Mouse (Mus musculus): Measurements from ENCODE around the gene Tent4b.
"Not testable (repeated sequence)": the region's sequence is repeated elsewhere in the genome, so short reads cannot be mapped to it uniquely, and the experiment has no call there.

Tent4b gene

GRCm38 (mm10) chr8:88198945-88199571, at the start of gene Tent4b:
Gene Tent4b (plus strand): TSS chr8:88199213.
- DNase-seq (ENCODE audit: low read depth, low spot score) = peak; percentile 95

DNA sequence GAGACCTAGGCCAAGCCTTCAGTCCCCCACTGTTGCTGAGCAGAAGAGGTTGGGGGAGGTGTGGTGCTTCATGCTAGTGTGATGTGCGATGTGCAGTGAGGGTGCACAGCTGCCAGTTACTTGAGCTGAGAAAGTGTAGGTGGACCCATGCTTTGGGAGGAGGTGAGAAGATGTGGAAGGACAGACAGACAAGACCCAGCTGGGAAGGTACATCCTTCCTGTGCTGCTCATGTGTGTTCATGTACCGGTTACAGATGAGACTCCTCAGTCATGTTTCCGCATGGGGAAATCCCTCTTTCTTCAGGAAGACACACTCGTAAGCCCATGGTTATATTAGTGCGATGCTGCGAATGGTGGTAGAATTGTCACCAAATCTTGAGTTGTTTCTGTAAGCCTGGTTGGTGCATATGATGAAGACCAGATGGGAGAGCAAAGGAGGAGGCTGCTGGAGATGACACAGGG, 48.1 kb upstream of the Tent4b start:
- DNase-seq (ENCODE audit: low read depth, low spot score) = peak; percentile 9

DNA sequence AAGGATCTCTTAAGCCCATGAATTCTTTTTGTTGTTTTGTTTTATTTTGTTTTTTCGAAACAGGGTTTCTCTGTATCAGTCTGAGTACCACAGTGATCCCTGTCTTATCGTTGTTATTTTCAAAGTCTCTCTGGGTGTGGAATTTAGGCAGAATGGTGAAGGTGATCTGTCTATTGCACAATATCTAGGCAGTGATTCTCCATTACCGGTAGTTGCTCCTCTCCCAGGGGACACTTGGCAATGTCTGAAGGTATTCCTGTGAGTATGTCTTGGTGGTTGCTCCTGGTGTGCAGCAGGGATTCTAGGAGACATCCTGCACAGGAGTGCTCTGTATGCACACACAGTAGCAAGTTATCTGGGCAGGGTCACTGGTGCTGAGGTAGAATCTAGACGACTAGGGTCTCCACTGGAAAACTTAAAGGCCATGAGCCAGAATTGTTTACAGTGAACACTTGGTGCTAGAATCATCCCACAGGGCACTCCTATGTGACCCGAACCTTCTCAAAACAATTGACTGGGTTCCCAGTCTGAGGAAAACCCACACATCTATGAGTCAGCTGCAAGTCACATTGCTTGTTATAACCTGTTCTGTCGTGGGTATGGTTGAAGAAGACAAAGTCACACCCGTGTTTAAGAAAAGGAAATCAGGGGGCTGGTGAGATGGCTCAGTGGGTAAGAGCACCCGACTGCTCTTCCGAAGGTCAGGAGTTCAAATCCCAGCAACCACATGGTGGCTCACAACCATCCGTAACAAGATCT, 38.6 kb upstream of the Tent4b start:
- DNase-seq (ENCODE audit: low read depth, low spot score) = no peak

GRCm38 (mm10) chr8:88161439-88161838, 37.6 kb upstream of the Tent4b start:
- DNase-seq (ENCODE audit: low read depth, low spot score) = peak; percentile 67

GRCm38 (mm10) chr8:88175264-88175663, 23.7 kb upstream of the Tent4b start:
- no peak for DNase-seq (ENCODE audit: low read depth, low spot score)

- DNase-seq (ENCODE audit: low read depth, low spot score) = peak; percentile 31
Measured at GRCm38 (mm10) chr8:88177291-88177690, 21.7 kb upstream of the Tent4b start.

DNA sequence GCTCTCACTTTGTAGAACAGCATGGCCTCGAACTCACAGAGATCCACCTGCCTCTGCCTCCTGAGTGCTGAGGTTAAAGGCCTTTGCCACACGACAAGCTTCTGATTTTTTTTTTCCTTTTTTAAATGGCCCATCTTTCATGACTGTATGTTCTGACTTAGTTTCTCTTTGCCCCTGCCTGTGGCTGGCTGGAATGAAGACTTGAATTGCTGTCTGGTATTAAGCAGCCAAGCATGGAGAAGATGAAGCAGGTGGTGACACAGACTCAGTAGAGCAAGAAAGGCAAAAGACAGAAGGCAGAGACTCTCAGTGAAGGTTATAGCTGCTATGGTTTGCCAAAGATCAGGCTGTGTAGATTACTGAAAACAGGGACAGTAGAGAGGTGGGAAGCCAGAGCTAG, 15.9 kb upstream of the Tent4b start:
- DNase-seq (ENCODE audit: low read depth, low spot score) = no peak

- DNase-seq (ENCODE audit: low read depth, low spot score) = no peak
Measured at GRCm38 (mm10) chr8:88184914-88185313, 14.1 kb upstream of the Tent4b start.

DNA sequence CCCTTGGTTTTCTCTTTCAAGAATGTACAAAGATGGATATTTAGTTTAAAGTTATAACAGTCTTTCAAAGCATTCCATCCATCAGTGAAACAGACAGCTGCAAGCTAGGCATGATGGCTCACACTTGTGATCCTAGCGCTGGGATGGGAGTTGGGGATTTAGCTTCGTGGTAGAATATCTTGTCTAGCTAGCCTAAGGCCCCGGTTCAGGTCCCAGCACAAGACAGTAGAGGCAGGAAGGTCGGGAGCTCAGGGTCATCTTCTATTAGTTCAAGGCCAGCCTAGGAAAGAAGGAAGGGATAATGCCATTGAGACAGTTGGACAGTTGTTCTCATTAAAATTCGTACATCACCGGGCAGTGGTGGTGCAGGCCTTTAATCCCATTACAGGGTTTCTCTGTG, 13.3 kb upstream of the Tent4b start:
- DNase-seq (ENCODE audit: low read depth, low spot score) = no peak

DNA sequence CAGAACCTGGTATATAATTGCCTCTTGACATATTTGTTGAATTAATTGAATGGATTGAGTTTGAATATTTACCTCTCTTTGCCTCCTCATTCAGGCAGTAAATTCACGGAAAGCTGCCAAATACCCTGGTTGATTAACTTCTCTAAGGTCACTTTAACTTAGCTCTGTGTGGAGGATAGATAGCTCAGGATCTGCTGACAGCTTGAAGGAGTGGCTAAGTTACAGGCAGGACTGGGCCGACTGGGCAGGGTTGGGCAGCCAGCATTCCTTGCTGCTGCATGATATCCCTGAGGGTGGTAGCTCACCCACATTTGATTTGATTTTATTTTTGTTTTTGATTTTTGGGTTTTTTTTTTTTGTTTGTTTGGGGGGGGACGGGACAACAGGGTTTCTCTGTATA, 1.7 kb upstream of the Tent4b start:
- no peak for DNase-seq (ENCODE audit: low read depth, low spot score)

- DNase-seq (ENCODE audit: low read depth, low spot score) = no peak
Measured at GRCm38 (mm10) chr8:88198551-88198944, 465 bp upstream of the Tent4b start.

GRCm38 (mm10) chr8:88199700-88200601, 938 bp downstream of the Tent4b start:
- peak; percentile 59 for DNase-seq (ENCODE audit: low read depth, low spot score)

GRCm38 (mm10) chr8:88200724-88201495, 1.9 kb downstream of the Tent4b start:
- peak; percentile 20 for DNase-seq (ENCODE audit: low read depth, low spot score)

DNA sequence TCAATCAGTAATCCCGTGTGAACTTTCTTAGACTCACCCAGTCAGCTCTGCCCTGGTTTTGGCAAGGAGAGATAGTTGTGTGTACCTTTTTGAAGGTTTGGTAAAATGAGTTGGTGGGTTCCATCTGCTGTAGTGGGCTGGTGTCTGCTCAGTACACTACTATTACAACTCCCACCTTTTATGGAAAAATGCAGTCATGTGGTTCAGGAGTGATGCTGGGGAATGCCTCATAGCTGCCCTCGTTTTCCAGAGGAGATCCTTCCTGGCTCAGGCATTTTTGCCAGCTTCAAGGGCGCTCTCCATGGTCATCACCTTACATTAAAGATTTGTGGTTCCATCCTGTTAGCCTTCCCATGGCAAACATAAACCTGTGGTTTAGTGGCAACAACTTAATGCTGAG, 2.6 kb downstream of the Tent4b start:
- DNase-seq (ENCODE audit: low read depth, low spot score) = no peak

GRCm38 (mm10) chr8:88206016-88206415, 7.0 kb downstream of the Tent4b start:
- no peak for DNase-seq (ENCODE audit: low read depth, low spot score)

- DNase-seq (ENCODE audit: low read depth, low spot score) = no peak
Measured at GRCm38 (mm10) chr8:88207121-88207821, 8.3 kb downstream of the Tent4b start.

GRCm38 (mm10) chr8:88209930-88210827, 11.2 kb downstream of the Tent4b start:
- not testable (repeated sequence) for DNase-seq (ENCODE audit: low read depth, low spot score)

GRCm38 (mm10) chr8:88221353-88221752, 22.3 kb downstream of the Tent4b start:
- DNase-seq (ENCODE audit: low read depth, low spot score) = no peak

DNA sequence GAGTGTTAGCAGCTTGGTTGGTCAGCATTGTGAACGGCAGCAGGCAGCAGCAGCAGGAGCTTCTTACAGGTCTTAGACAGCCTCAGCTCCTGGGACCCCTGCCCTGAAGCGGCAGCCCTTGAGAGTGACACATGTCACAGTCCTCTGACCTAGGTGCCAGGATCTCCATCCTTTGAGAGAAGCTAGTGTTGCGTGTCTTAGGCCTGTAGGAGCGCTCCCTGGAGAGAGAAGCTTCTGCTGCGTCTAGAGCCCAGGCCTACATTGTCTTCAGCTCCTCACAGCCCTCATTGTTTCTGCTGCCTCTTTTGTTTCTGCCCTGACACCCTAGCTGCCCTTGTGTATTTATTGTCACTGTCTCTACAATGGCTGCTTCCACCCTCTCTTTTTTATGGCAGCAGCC, 26.3 kb downstream of the Tent4b start:
- no peak for DNase-seq (ENCODE audit: low read depth, low spot score)

GRCm38 (mm10) chr8:88227851-88228250, 28.8 kb downstream of the Tent4b start:
- DNase-seq (ENCODE audit: low read depth, low spot score) = no peak

All from CD4-positive helper T cell, adult 2 months (primary cell).